Mouse (Mus musculus) limb, embryonic 10.5 days (tissue): Measurements from ENCODE around the gene Brca1. TPM values are rescaled to one million over a fixed set of nuclear protein-coding genes. Genes with fewer than 3 reads are reported as not detected.
A peak's percentile ranks its signal among the peaks of the same experiment; 100 is the strongest.
"Not testable (repeated sequence)": the region's sequence is repeated elsewhere in the genome, so short reads cannot be mapped to it uniquely, and the experiment has no call there.

Experiments used
- DNase-seq: peaks from one replicate; pipeline ENCODE4 v3.0.0-alpha.2; 2017; ENCODE audit warnings: low spot score
- H3K27ac ChIP-seq: fragments of 300-500 bp; sonication (generic); 2 replicates; pipeline ENCODE4 v1.5.1; 2016; ENCODE audit warnings: mild to moderate bottlenecking
- H3K27me3 ChIP-seq: fragments of 300-500 bp; sonication (generic); 2 replicates; pipeline ENCODE4 v1.6.1; 2016; ENCODE audit warnings: low read depth, mild to moderate bottlenecking; ENCODE audit not compliant: poor library complexity, severe bottlenecking
- H3K36me3 ChIP-seq: fragments of 300-500 bp; sonication (generic); 2 replicates; pipeline ENCODE4 v1.6.1; 2016; ENCODE audit warnings: mild to moderate bottlenecking, moderate library complexity
- H3K4me1 ChIP-seq: fragments of 300-500 bp; sonication (generic); 2 replicates; pipeline ENCODE4 v1.6.1; 2016
- H3K4me3 ChIP-seq: fragments of 300-500 bp; sonication (generic); 2 replicates; pipeline ENCODE4 v1.5.1; 2016; ENCODE audit warnings: mild to moderate bottlenecking, moderate library complexity
- H3K9me3 ChIP-seq: fragments of 300-500 bp; sonication (generic); replicated peaks from 2 replicates; pipeline ENCODE4 v1.6.1; 2016; ENCODE audit warnings: mild to moderate bottlenecking
- WGBS: fragments of 180-500 bp; shearing (Covaris S2); methylation state at CpG from one replicate; pipeline ENCODE4 v1.1.7; 2016; 5-methylcytosine and 5-hydroxymethylcytosine counted together
- polyA plus RNA-seq: library from polyadenylated mRNA; unstranded; fragments of >200 nt; fragmentation: Nextera tagmentation; extraction: Ambion mirVana; gene quantifications from 2 replicates; pipeline ENCODE4 v1.2.1, GENCODE M21; 2016

The Brca1 gene
- polyA plus RNA-seq, 1 experiment from 2014 or later = 22.6 TPM

- DNase-seq, H3K9me3 ChIP-seq, H3K4me3 ChIP-seq, H3K36me3 ChIP-seq, H3K27ac ChIP-seq: not testable (repeated sequence)
- peaks cover 24% of the 10 kb centered on the region; the same call in 1 of the 2 replicates for H3K27me3 ChIP-seq
- H3K4me1 ChIP-seq = peaks cover 16% of the 10 kb centered on the region
- WGBS = 93% methylated on average over 4 of the region's 4 CpGs
Measured at GRCm38 (mm10) chr11:101476361-101476760, 75.4 kb downstream of the Brca1 start.

- Histone ChIP-seq H3K9me3 (no peaks in the 10 kb centered on the region), H3K4me1 (peaks cover 15% of the 10 kb centered on the region), H3K4me3 (no peak overlapping the region), H3K36me3 (no peaks in the 10 kb centered on the region), H3K27me3 (peaks cover 31% of the 10 kb centered on the region), H3K27ac (no peak overlapping the region)
- 83% methylated on average over 5 of the region's 5 CpGs for WGBS
- DNase-seq = no peak
Measured at GRCm38 (mm10) chr11:101474298-101474697, 77.5 kb downstream of the Brca1 start.

- peaks cover 14% of the 10 kb centered on the region for H3K4me1 ChIP-seq
- 87% methylated on average over 1 of the region's 1 CpGs for WGBS
- not testable (repeated sequence) for H3K4me3 ChIP-seq, DNase-seq, H3K9me3 ChIP-seq, H3K27ac ChIP-seq, H3K36me3 ChIP-seq
- peaks cover 30% of the 10 kb centered on the region for H3K27me3 ChIP-seq
Measured at GRCm38 (mm10) chr11:101473686-101474085, 78.1 kb downstream of the Brca1 start.

- H3K36me3 ChIP-seq = no peaks in the 10 kb centered on the region
- peaks cover 24% of the 10 kb centered on the region for H3K4me1 ChIP-seq
- 55% methylated on average over 7 of the region's 7 CpGs for WGBS
- no peak overlapping the region for H3K4me3 ChIP-seq
- no peak for DNase-seq
- H3K9me3 ChIP-seq = no peaks in the 10 kb centered on the region
- H3K27me3 ChIP-seq = peaks cover 36% of the 10 kb centered on the region
- H3K27ac ChIP-seq = no peak overlapping the region
Measured at GRCm38 (mm10) chr11:101472336-101472735, 79.4 kb downstream of the Brca1 start.

GRCm38 (mm10) chr11:101471926-101472325 lies 79.8 kb downstream of the Brca1 start:
- no peak for DNase-seq
- WGBS = 72% methylated on average over 3 of the region's 3 CpGs
- no peak overlapping the region for H3K4me3 ChIP-seq
- H3K27me3 ChIP-seq = peaks cover 41% of the 10 kb centered on the region
- H3K27ac ChIP-seq = no peak overlapping the region
- H3K4me1 ChIP-seq = peaks cover 27% of the 10 kb centered on the region
- no peaks in the 10 kb centered on the region for H3K9me3 ChIP-seq
- no peaks in the 10 kb centered on the region for H3K36me3 ChIP-seq

- H3K36me3 ChIP-seq = no peaks in the 10 kb centered on the region
- peaks cover 46% of the 10 kb centered on the region for H3K27me3 ChIP-seq
- no peak for DNase-seq
- no peak overlapping the region for H3K4me3 ChIP-seq
- WGBS = 73% methylated on average over 7 of the region's 7 CpGs
- peaks cover 41% of the 10 kb centered on the region for H3K4me1 ChIP-seq
- no peaks in the 10 kb centered on the region for H3K9me3 ChIP-seq
- no peak overlapping the region for H3K27ac ChIP-seq
Measured at GRCm38 (mm10) chr11:101470206-101470605, 81.5 kb downstream of the Brca1 start.

GRCm38 (mm10) chr11:101469155-101469554 lies 82.6 kb downstream of the Brca1 start:
- H3K36me3 ChIP-seq = no peaks in the 10 kb centered on the region
- H3K4me1 ChIP-seq = peaks cover 52% of the 10 kb centered on the region
- 70% methylated on average over 4 of the region's 4 CpGs for WGBS
- H3K9me3 ChIP-seq = no peaks in the 10 kb centered on the region
- peaks cover 46% of the 10 kb centered on the region for H3K27me3 ChIP-seq
- H3K4me3 ChIP-seq = peak overlapping the region; percentile 94; the same call in 1 of the 2 replicates
- DNase-seq = no peak
- no peak overlapping the region for H3K27ac ChIP-seq

- WGBS = 7% methylated on average over 13 of the region's 13 CpGs
- Histone ChIP-seq H3K27ac (peak overlapping the region; percentile 84), H3K9me3 (no peaks in the 10 kb centered on the region), H3K4me1 (peaks cover 56% of the 10 kb centered on the region), H3K27me3 (peaks cover 46% of the 10 kb centered on the region), H3K4me3 (peak overlapping the region; percentile 94), H3K36me3 (no peaks in the 10 kb centered on the region)
- no peak for DNase-seq
Measured at GRCm38 (mm10) chr11:101468731-101469130, 83.0 kb downstream of the Brca1 start.

GRCm38 (mm10) chr11:101468263-101468688 lies 83.5 kb downstream of the Brca1 start:
- Histone ChIP-seq H3K4me3 (peak overlapping the region; percentile 94), H3K27me3 (peaks cover 46% of the 10 kb centered on the region), H3K27ac (peak overlapping the region; percentile 84), H3K4me1 (peaks cover 60% of the 10 kb centered on the region), H3K36me3 (no peaks in the 10 kb centered on the region), H3K9me3 (no peaks in the 10 kb centered on the region)
- WGBS = under 1% methylated on average over 29 of the region's 31 CpGs
- DNase-seq = peak; percentile 69

- H3K9me3 ChIP-seq = no peaks in the 10 kb centered on the region
- peaks cover 66% of the 10 kb centered on the region for H3K4me1 ChIP-seq
- H3K4me3 ChIP-seq = peak overlapping the region; percentile 94
- under 1% methylated on average over 54 of the region's 54 CpGs for WGBS
- DNase-seq = peak; percentile 87
- H3K27ac ChIP-seq = peak overlapping the region; percentile 84
- no peaks in the 10 kb centered on the region for H3K36me3 ChIP-seq
- H3K27me3 ChIP-seq = peaks cover 46% of the 10 kb centered on the region
Measured at GRCm38 (mm10) chr11:101467477-101468262, 84.1 kb downstream of the Brca1 start.

- DNase-seq, H3K9me3 ChIP-seq, H3K27ac ChIP-seq, H3K36me3 ChIP-seq: not testable (repeated sequence)
- Histone ChIP-seq H3K4me1 (peaks cover 72% of the 10 kb centered on the region), H3K4me3 (peak overlapping the region; percentile 67), H3K27me3 (peaks cover 42% of the 10 kb centered on the region)
- 64% methylated on average over 5 of the region's 5 CpGs for WGBS
Measured at GRCm38 (mm10) chr11:101466552-101466950, 85.2 kb downstream of the Brca1 start.

- 2% methylated on average over 60 of the region's 60 CpGs for WGBS
- Histone ChIP-seq H3K27ac (peak within 1 kb of the TSS; percentile 82), H3K4me3 (peak within 1 kb of the TSS; percentile 94), H3K36me3 (0 out of 2 replicates have a peak, but pooled peaks cover 3% of the 10 kb centered on the region), H3K27me3 (peaks cover 37% of the 10 kb centered on the region), H3K4me1 (peaks cover 72% of the 10 kb centered on the region), H3K9me3 (no peaks in the 10 kb centered on the region)
- no peak for DNase-seq
Measured at GRCm38 (mm10) chr11:101465869-101466551, 85.7 kb downstream of the Brca1 start, which contains the start of gene Vat1. Gene Vat1 (minus strand): TSS chr11:101466230.
